Mouse (Mus musculus) left cerebral cortex, adult 8-10 months (tissue): Measurements from ENCODE around the gene Cops3. TPM values are rescaled to one million over a fixed set of nuclear protein-coding genes. Genes with fewer than 3 reads are reported as not detected.

Experiments
- DNase-seq, 2 experiments: peaks; one replicate each; pipeline ENCODE4 v3.0.0; 2022; ENCODE audit warnings: low spot score in 2 of 2
- total RNA-seq, 4 experiments: library from RNA; stranded (reverse); gene quantifications; 2 replicates each; pipeline ENCODE4 v1.2.4; 2022

The Cops3 gene
- total RNA-seq, 4 experiments from 2014 or later: 72.0 to 79.6 (median 77.9) TPM

- no peak for DNase-seq
Measured at GRCm38 (mm10) chr11:59811211-59811610, 28.4 kb downstream of the Cops3 start.

GRCm38 (mm10) chr11:59810480-59811158 is 29.0 kb downstream of the Cops3 start:
- no peak for DNase-seq

- peak; percentile 77 to 83 for DNase-seq
Measured at GRCm38 (mm10) chr11:59809670-59810474, 29.8 kb downstream of the Cops3 start, which contains the start of gene Flcn. Gene Flcn, minus strand, starts transcription at chr11:59810016.

- DNase-seq: no peak
Measured at GRCm38 (mm10) chr11:59809071-59809669, 30.5 kb downstream of the Cops3 start.

- no peak for DNase-seq
Measured at GRCm38 (mm10) chr11:59808170-59808960, 31.3 kb downstream of the Cops3 start.

- DNase-seq: no peak
Measured at GRCm38 (mm10) chr11:59805656-59806055, 34.0 kb downstream of the Cops3 start.

- DNase-seq: no peak
Measured at GRCm38 (mm10) chr11:59805256-59805655, 34.4 kb downstream of the Cops3 start.

GRCm38 (mm10) chr11:59804409-59805110 is 35.1 kb downstream of the Cops3 start:
- DNase-seq: no peak

GRCm38 (mm10) chr11:59803516-59803915 is 36.1 kb downstream of the Cops3 start:
- no peak for DNase-seq

- DNase-seq: no peak
Measured at GRCm38 (mm10) chr11:59801881-59802280, 37.8 kb downstream of the Cops3 start.

- DNase-seq: no peak
Measured at GRCm38 (mm10) chr11:59800412-59800811, 39.2 kb downstream of the Cops3 start.

- no peak for DNase-seq
Measured at GRCm38 (mm10) chr11:59793390-59793789, 46.2 kb downstream of the Cops3 start.

GRCm38 (mm10) chr11:59789311-59789710 is 50.3 kb downstream of the Cops3 start:
- DNase-seq: no peak

GRCm38 (mm10) chr11:59787199-59787781 is 52.3 kb downstream of the Cops3 start, which contains the start of gene Pld6:
Gene Pld6, minus strand, starts transcription at chr11:59787645.
- DNase-seq: peak in 1 of 2 experiments; percentile 28

GRCm38 (mm10) chr11:59786444-59787198 is 53.0 kb downstream of the Cops3 start:
- no peak for DNase-seq

GRCm38 (mm10) chr11:59783591-59783990 is 56.0 kb downstream of the Cops3 start:
- DNase-seq: no peak

GRCm38 (mm10) chr11:59782091-59782590 is 57.5 kb downstream of the Cops3 start:
- no peak for DNase-seq

- DNase-seq: no peak
Measured at GRCm38 (mm10) chr11:59780241-59780640, 59.4 kb downstream of the Cops3 start.

GRCm38 (mm10) chr11:59779406-59779805 is 60.2 kb downstream of the Cops3 start:
- DNase-seq: no peak
